Mouse (Mus musculus) myocyte (in vitro differentiated cells): ENCODE data around the gene Krtcap2.
A peak's percentile ranks its signal among the peaks of the same experiment; 100 is the strongest.

ENCODE experiments used
- E2F4 ChIP-seq: IDR thresholded peaks from one replicate; pipeline ENCODE4 v1.6.1; 2011; ENCODE audit warnings: mild to moderate bottlenecking, control low read depth, moderate library complexity; ENCODE audit not compliant: insufficient read depth
- MAX ChIP-seq: IDR thresholded peaks from one replicate; pipeline ENCODE4 v1.6.1; 2011; ENCODE audit warnings: low read depth, mild to moderate bottlenecking, control low read depth
- POLR2A ChIP-seq: IDR thresholded peaks from one replicate; pipeline ENCODE4 v1.6.1; 2011; ENCODE audit warnings: low read depth, mild to moderate bottlenecking, control low read depth, moderate library complexity; ENCODE audit not compliant: insufficient read length
- POLR2AphosphoS2 ChIP-seq: IDR thresholded peaks from one replicate; pipeline ENCODE4 v1.6.1; 2011; ENCODE audit warnings: low read depth, control low read depth; ENCODE audit not compliant: insufficient read length
- TCF12 ChIP-seq: IDR thresholded peaks from one replicate; pipeline ENCODE4 v1.6.1; 2011; ENCODE audit warnings: mild to moderate bottlenecking, control low read depth; ENCODE audit not compliant: poor library complexity, insufficient read depth, severe bottlenecking
- USF1 ChIP-seq: IDR thresholded peaks from one replicate; pipeline ENCODE4 v1.6.1; 2011; ENCODE audit warnings: low read depth, mild to moderate bottlenecking, control low read depth, moderate library complexity

GRCm38 (mm10) chr3:89247466-89247865 is 1.7 kb downstream of the Krtcap2 start:
- TF ChIP-seq USF1 (no peak), E2F4 (no peak), POLR2A (peak; percentile 15), MAX (no peak), POLR2AphosphoS2 (no peak), TCF12 (no peak)
